Mouse (Mus musculus): ENCODE measurements at regions not wholly inside any gene's neighbourhood (a gene's known extent, or its start where the extent isn't known, plus 50 kb on each side); places are given as distances from the start of the nearest gene placed in this dataset.

DNA sequence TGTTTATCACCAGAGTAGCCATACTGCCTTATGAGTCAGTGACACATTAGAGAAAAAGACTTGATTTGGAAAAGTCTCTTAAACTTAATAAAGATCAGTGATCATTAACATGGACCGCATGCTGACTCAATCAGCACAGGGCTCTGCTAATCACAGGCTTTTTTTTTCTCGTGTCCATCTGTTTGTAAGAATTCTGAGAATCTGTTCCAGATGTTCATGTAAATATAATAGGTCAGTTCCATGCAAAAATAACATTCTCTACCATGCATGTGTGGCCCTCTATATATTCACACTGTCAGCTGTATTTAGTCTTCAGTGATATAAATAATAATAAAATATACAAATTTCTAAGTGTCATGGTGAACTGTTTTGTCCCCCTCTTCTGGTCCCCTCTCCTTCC, 316.1 kb downstream of the Lrriq3 start:
- Histone ChIP-seq H3K36me3 (ENCODE audit: control insufficient read depth, insufficient read depth) (no peaks in the 10 kb centered on the region), H3K27ac (ENCODE audit: low read length) (no peak overlapping the region), H3K9ac (replicated peaks; ENCODE audit: low read depth, low read length) (no peak overlapping the region), H3K4me2 (ENCODE audit: low read length) (no peak overlapping the region), H3K9me3 (ENCODE audit: control insufficient read depth, low read length) (no peaks in the 10 kb centered on the region), H3K4me3 (replicated peaks; ENCODE audit: low read length) (no peak overlapping the region), H3K4me1 (replicated peaks; ENCODE audit: control insufficient read depth, insufficient read depth, low read length) (peaks cover 2% of the 10 kb centered on the region; the same call in 1 of the 2 replicates), H3K27me3 (replicated peaks; ENCODE audit: control insufficient read depth, insufficient read depth, low read length) (no peaks in the 10 kb centered on the region)
- no peak for ATAC-seq
- WGBS: 65% methylated on average over 2 of the region's 2 CpGs

DNA sequence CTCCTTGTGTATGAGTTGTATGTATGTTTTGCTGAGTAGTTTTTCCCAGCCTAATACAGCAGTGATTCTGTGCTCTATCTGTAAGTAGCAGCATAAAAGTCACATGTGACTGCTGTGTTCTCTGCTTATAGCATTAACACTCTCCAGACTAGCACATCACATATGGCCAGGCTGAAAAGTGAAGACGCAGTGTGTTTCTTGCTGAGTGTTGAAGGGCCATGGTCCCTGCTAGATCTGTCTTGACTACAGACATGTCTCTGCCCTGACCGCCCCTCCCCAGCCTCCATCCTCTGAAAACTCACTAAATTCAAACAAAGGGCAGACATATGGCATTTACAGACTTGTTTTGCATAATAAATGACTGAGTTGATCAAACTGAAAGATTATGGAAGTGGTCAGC, 316.6 kb downstream of the Lrriq3 start:
- no peaks in the 10 kb centered on the region for H3K27me3 ChIP-seq (replicated peaks; ENCODE audit: control insufficient read depth, insufficient read depth, low read length)
- H3K4me2 ChIP-seq (ENCODE audit: low read length): no peak overlapping the region
- 52% methylated on average over 2 of the region's 2 CpGs for WGBS
- no peak overlapping the region for H3K9ac ChIP-seq (replicated peaks; ENCODE audit: low read depth, low read length)
- H3K4me1 ChIP-seq (replicated peaks; ENCODE audit: control insufficient read depth, insufficient read depth, low read length): peaks cover 2% of the 10 kb centered on the region; the same call in 1 of the 2 replicates
- no peaks in the 10 kb centered on the region for H3K36me3 ChIP-seq (ENCODE audit: control insufficient read depth, insufficient read depth)
- no peaks in the 10 kb centered on the region for H3K9me3 ChIP-seq (ENCODE audit: control insufficient read depth, low read length)
- no peak overlapping the region for H3K4me3 ChIP-seq (replicated peaks; ENCODE audit: low read length)
- H3K27ac ChIP-seq (ENCODE audit: low read length): no peak overlapping the region
- peak; percentile 40; the same call in 1 of the 2 replicates for ATAC-seq

DNA sequence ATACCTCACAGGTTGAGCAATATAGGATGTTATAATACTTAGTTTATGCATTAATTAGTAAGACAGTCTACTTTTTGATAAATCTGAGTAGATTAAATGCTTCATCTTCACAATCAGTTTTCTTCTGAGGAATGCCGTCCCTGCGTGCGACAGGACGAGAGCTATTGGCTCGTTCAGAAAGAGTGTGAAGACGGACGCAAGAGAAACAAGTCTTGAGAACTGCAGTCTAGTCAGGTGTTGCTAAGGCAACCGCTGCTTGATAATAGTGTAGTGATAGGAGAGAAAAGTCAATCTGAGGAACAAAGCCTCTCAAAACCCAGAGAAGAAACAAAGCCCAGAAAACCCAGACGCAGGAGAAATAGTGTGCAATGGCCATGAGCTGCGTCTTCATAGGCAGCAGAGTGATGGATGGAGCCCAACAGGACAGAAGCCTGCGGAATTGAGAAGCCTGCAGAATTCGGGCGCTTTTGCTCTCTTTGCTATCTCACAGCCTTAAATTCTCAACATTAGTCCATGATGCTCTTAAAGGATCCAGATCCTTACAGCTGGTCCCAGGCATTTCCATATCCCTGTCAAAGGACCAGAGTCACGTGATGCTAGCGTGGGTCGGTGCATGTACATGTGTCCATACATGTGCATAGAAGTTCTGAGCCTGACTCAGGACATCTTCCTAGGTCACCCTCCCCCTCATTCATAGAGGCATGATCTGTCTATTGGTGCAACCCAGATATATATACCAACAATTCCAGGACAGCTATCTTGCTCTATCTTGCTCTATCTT, 366.7 kb downstream of the Lrriq3 start:
- Histone ChIP-seq H3K9ac (replicated peaks; ENCODE audit: low read depth, low read length) (no peak overlapping the region), H3K9me3 (ENCODE audit: control insufficient read depth, low read length) (no peaks in the 10 kb centered on the region), H3K4me2 (ENCODE audit: low read length) (no peak overlapping the region), H3K4me3 (replicated peaks; ENCODE audit: low read length) (no peak overlapping the region), H3K36me3 (ENCODE audit: control insufficient read depth, insufficient read depth) (no peaks in the 10 kb centered on the region), H3K4me1 (replicated peaks; ENCODE audit: control insufficient read depth, insufficient read depth, low read length) (no peaks in the 10 kb centered on the region), H3K27me3 (replicated peaks; ENCODE audit: control insufficient read depth, insufficient read depth, low read length) (no peaks in the 10 kb centered on the region), H3K27ac (ENCODE audit: low read length) (no peak overlapping the region)
- peak; percentile 76; the same call in 1 of the 2 replicates for ATAC-seq
- 77% methylated on average over 16 of the region's 16 CpGs for WGBS

DNA sequence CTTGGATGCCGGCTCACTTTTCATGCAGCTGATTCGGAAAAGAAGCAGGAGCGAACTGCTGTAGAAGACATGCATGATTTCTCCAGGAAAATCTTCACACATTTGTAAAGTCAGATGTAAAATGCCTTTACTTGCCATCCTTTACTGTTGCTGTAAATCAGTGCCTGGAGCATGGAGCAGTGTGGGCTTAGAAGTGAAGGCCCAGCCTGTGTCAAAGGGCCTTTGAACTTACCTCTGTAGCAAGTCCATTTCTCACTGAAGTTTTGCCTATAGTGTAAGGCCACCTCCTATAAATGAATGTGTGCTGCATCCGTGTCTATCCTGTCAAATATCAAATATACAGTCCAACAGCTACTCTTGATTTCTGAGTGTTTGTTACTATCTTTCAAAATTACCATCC, 368.9 kb downstream of the Lrriq3 start:
- no peak for ATAC-seq
- H3K4me2 ChIP-seq (ENCODE audit: low read length): no peak overlapping the region
- no peaks in the 10 kb centered on the region for H3K27me3 ChIP-seq (replicated peaks; ENCODE audit: control insufficient read depth, insufficient read depth, low read length)
- no peak overlapping the region for H3K9ac ChIP-seq (replicated peaks; ENCODE audit: low read depth, low read length)
- 84% methylated on average over 4 of the region's 4 CpGs for WGBS
- H3K27ac ChIP-seq (ENCODE audit: low read length): no peak overlapping the region
- H3K36me3 ChIP-seq (ENCODE audit: control insufficient read depth, insufficient read depth): no peaks in the 10 kb centered on the region
- H3K4me3 ChIP-seq (replicated peaks; ENCODE audit: low read length): no peak overlapping the region
- no peaks in the 10 kb centered on the region for H3K9me3 ChIP-seq (ENCODE audit: control insufficient read depth, low read length)
- no peaks in the 10 kb centered on the region for H3K4me1 ChIP-seq (replicated peaks; ENCODE audit: control insufficient read depth, insufficient read depth, low read length)

DNA sequence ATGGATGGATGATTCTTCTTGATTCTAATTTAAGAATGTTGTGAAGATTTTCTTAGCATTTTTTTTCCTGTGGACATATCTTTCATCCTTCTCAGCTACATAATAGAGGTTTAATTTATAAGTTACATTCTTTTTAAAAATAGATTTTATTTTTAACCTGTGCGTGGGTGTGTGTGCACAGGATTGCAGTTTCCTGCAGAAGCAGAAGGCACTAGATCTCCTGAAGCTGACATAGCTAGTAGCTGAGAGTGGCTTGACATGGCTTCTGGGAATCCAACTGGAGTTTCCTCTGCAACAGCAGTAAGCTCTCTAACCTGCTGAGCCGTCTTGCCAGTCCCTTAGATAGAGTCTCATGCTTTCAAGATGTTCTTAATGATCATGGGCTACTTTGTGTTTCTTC, 377.5 kb downstream of the Lrriq3 start:
- H3K4me2 ChIP-seq (ENCODE audit: low read length): no peak overlapping the region
- no peaks in the 10 kb centered on the region for H3K36me3 ChIP-seq (ENCODE audit: control insufficient read depth, insufficient read depth)
- no peaks in the 10 kb centered on the region for H3K9me3 ChIP-seq (ENCODE audit: control insufficient read depth, low read length)
- H3K4me1 ChIP-seq (replicated peaks; ENCODE audit: control insufficient read depth, insufficient read depth, low read length): no peaks in the 10 kb centered on the region
- no peak overlapping the region for H3K27ac ChIP-seq (ENCODE audit: low read length)
- no peak overlapping the region for H3K9ac ChIP-seq (replicated peaks; ENCODE audit: low read depth, low read length)
- no peak overlapping the region for H3K4me3 ChIP-seq (replicated peaks; ENCODE audit: low read length)
- WGBS: 89% methylated on average over 2 of the region's 2 CpGs
- no peaks in the 10 kb centered on the region for H3K27me3 ChIP-seq (replicated peaks; ENCODE audit: control insufficient read depth, insufficient read depth, low read length)
- ATAC-seq: no peak

DNA sequence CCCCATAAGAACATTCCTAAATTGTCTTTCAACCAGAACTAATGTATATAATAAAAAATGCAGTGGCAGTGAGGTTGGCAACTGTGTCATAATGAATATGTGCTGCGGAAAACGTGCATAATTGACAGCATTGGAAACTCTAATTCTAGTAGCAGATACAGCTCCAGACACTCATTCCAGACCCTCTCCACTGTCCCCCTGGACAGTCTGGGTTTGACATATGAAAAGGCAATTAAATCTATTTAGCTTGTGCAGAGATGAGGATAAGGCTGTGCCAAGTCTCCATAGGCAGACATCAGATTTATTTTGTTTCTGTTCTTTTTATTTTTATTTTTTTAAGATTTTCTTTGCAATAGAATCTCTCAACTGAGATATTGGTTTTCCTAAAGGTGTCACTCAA, 392.3 kb downstream of the Lrriq3 start:
- Histone ChIP-seq H3K27ac (ENCODE audit: low read length) (no peak overlapping the region), H3K27me3 (replicated peaks; ENCODE audit: control insufficient read depth, insufficient read depth, low read length) (no peaks in the 10 kb centered on the region), H3K4me2 (ENCODE audit: low read length) (no peak overlapping the region), H3K4me1 (replicated peaks; ENCODE audit: control insufficient read depth, insufficient read depth, low read length) (no peaks in the 10 kb centered on the region; the same call in 1 of the 2 replicates), H3K9ac (replicated peaks; ENCODE audit: low read depth, low read length) (no peak overlapping the region), H3K36me3 (ENCODE audit: control insufficient read depth, insufficient read depth) (no peaks in the 10 kb centered on the region), H3K9me3 (ENCODE audit: control insufficient read depth, low read length) (no peaks in the 10 kb centered on the region), H3K4me3 (replicated peaks; ENCODE audit: low read length) (no peak overlapping the region)
- no peak for ATAC-seq
- 71% methylated on average over 2 of the region's 2 CpGs for WGBS

DNA sequence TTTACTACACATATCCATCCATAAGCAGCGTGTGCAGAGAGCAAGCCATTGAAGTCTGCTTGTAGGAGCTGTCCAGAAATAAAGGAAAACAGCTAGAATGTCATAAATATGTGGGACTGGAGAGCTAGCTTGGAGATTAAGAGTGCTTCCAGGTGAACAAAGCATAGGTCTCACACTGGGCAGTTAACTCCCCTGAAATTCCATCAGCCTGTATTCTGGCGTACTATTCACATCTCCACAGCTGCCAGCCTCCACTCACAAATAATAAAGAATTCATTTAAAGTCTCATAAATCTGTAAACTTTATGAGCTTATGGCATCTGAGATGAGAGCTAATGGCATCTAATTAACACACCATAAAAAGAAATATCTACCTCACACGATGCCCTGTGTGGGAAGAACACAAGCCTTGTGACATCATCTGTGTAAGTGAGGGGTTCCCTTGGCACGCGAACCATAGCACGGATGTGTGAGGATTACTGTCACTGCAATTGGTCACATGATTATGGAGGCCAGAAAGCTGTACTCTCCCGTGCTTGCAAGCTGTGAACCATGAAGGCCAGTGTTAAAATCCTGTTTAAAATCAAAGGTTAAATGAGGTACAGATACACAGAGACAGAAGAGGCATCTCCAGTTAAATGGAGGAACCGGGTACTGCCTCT, 394.8 kb downstream of the Lrriq3 start:
- Histone ChIP-seq H3K4me1 (replicated peaks; ENCODE audit: control insufficient read depth, insufficient read depth, low read length) (no peaks in the 10 kb centered on the region; the same call in 1 of the 2 replicates), H3K4me2 (ENCODE audit: low read length) (no peak overlapping the region), H3K27ac (ENCODE audit: low read length) (no peak overlapping the region), H3K36me3 (ENCODE audit: control insufficient read depth, insufficient read depth) (no peaks in the 10 kb centered on the region), H3K9ac (replicated peaks; ENCODE audit: low read depth, low read length) (no peak overlapping the region), H3K4me3 (replicated peaks; ENCODE audit: low read length) (no peak overlapping the region), H3K27me3 (replicated peaks; ENCODE audit: control insufficient read depth, insufficient read depth, low read length) (no peaks in the 10 kb centered on the region), H3K9me3 (ENCODE audit: control insufficient read depth, low read length) (no peaks in the 10 kb centered on the region)
- ATAC-seq: no peak
- WGBS: 64% methylated on average over 8 of the region's 8 CpGs

DNA sequence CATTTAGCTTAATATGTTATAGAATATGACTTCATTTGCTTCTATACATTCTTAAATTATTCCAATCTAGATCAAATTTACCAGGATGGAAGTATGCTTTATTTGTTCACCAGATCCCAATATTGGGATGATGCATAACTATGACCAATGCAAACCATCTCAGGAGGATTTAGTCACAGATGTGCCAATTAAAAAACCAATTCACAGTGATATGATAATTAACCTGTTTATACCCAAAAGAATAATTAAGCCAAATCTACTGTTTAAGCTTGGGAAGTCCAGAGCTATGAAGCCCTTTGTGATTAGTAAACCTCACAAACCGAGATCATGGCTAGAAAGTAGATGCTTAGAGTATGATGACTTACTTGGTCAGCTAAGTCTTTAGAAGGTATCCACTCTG, 397.4 kb downstream of the Lrriq3 start:
- Histone ChIP-seq H3K4me1 (replicated peaks; ENCODE audit: control insufficient read depth, insufficient read depth, low read length) (no peaks in the 10 kb centered on the region), H3K36me3 (ENCODE audit: control insufficient read depth, insufficient read depth) (no peaks in the 10 kb centered on the region), H3K4me2 (ENCODE audit: low read length) (no peak overlapping the region), H3K9me3 (ENCODE audit: control insufficient read depth, low read length) (no peaks in the 10 kb centered on the region), H3K9ac (replicated peaks; ENCODE audit: low read depth, low read length) (no peak overlapping the region), H3K27me3 (replicated peaks; ENCODE audit: control insufficient read depth, insufficient read depth, low read length) (no peaks in the 10 kb centered on the region), H3K27ac (ENCODE audit: low read length) (no peak overlapping the region), H3K4me3 (replicated peaks; ENCODE audit: low read length) (no peak overlapping the region)
- no peak for ATAC-seq
- WGBS: 70% methylated on average over 1 of the region's 1 CpGs

DNA sequence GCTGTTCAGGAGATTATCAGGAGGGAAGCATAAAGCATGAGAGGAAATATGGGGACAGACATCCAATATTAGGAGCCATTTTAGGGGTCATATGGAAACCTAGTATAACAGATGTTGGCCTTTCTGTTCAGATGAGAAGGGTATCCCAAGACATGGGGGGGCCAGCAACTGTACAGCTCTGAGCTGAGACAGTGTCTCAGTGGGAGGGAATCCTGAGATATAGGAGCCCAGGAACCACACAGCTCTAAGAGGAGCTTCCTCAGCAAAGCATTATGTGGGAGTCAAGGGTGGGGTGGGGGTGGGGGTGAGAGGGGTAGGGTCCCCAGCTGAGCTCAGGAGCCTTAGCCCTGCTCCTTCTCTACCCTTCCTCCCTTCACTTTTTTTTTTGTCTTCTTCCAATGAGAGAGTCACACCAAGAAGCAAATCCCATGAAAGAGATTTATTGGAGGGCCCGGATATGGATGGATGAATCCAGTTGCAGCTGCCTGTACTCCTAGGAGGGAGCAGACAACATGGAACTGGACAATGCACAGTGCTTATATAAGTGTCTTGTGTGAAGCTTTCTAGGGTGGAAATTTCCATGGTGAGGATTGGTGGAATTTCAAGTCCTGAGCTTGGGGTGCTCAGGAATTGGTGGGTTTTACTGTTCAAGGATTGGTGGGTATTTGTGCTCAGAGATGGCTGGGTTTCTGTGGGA, 417.1 kb downstream of the Lrriq3 start:
- Histone ChIP-seq H3K4me2 (ENCODE audit: low read length) (no peak overlapping the region), H3K9ac (replicated peaks; ENCODE audit: low read depth, low read length) (no peak overlapping the region), H3K9me3 (ENCODE audit: control insufficient read depth, low read length) (no peaks in the 10 kb centered on the region), H3K4me1 (replicated peaks; ENCODE audit: control insufficient read depth, insufficient read depth, low read length) (no peaks in the 10 kb centered on the region), H3K36me3 (ENCODE audit: control insufficient read depth, insufficient read depth) (no peaks in the 10 kb centered on the region), H3K27ac (ENCODE audit: low read length) (no peak overlapping the region), H3K4me3 (replicated peaks; ENCODE audit: low read length) (no peak overlapping the region), H3K27me3 (replicated peaks; ENCODE audit: control insufficient read depth, insufficient read depth, low read length) (no peaks in the 10 kb centered on the region)
- 94% methylated on average over 1 of the region's 1 CpGs for WGBS
- no peak for ATAC-seq
